Mouse (Mus musculus): Measurements from ENCODE around the gene Arl5c. TPM values are rescaled to one million over a fixed set of nuclear protein-coding genes. Genes with fewer than 3 reads are reported as not detected.

Arl5c gene
- total RNA-seq (2014; rRNA removed; ENCODE audit: low replicate concordance) (4.3 TPM in 1 of 2 replicates, not detected in the other), polyA plus RNA-seq (2015; fragmentation: Nextera tagmentation; extraction: Ambion mirVana) (2.9 TPM in 2 replicates)

DNA sequence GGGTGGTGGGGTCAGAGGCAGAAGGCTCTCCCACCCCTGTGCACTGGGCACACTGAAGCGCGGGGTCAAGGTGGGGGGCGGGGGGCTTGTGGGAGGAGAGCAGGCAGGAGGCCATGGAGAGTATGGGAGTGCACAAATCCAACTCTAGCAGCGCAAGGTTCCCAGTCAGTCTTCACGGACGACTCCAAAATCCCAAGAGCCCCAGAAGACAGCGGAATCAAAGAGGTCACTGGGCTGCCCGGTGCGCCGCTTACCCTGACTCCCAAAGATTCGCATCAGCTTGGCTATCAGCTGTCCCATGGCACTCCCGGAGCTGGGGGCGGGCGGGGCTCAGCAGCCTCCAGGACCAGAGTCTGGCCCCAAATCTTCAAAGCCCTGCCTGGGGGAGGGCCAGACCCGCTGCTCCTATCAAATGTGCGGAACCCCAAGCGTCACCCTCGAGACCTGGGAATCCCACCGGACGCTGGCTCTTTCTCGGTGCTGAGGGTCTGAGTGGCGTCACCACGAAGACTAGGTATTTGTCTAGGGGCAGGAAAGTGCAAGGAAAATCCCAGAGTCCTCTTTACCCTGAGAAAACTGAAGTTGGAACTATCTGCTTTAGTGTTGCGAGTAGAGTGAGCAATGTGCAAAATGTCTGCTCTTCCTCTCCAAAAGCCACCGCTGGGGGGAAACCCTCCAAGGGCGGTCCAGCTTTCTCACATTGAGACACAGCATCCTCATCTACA, at the start of gene Arl5c:
TSS of gene Arl5c (minus strand) at position 618 of the 725 bp plus-strand sequence.
- WGBS: 2% methylated on average over 26 of the region's 26 CpGs
- TF ChIP-seq CTCF (IDR thresholded peaks at IDR 0.05; ENCODE audit: low read depth) (peak; percentile 33), EP300 (IDR thresholded peaks at IDR 0.05; ENCODE audit: low read depth) (no peak)
- ATAC-seq (ENCODE audit: insufficient read depth, low read depth): peak; percentile 48
- Histone ChIP-seq H3K27ac (ENCODE audit: low read depth) (peak within 1 kb of the TSS; percentile 33; the same call in 1 of the 2 replicates), H3K36me3 (replicated peaks; ENCODE audit: control insufficient read depth, insufficient read depth, low read length) (no peaks in the 10 kb centered on the region), H3K4me2 (ENCODE audit: low read depth, low read length) (peak within 1 kb of the TSS; percentile 83), H3K4me3 (ENCODE audit: low read depth, low read length) (peak within 1 kb of the TSS; percentile 56), H3K9me3 (replicated peaks; ENCODE audit: control insufficient read depth, low read length) (no peaks in the 10 kb centered on the region), H3K27me3 (ENCODE audit: control insufficient read depth, insufficient read depth, low read length) (peaks cover 9% of the 10 kb centered on the region; the same call in 1 of the 2 replicates), H3K9ac (replicated peaks; ENCODE audit: low read depth, low read length) (peak within 1 kb of the TSS; percentile 50), H3K4me1 (ENCODE audit: control insufficient read depth, insufficient read depth) (0 out of 2 replicates have a peak, but pooled peaks cover 6% of the 10 kb centered on the region)
- peak; percentile 67 for DNase-seq (ENCODE audit: low spot score)

DNA sequence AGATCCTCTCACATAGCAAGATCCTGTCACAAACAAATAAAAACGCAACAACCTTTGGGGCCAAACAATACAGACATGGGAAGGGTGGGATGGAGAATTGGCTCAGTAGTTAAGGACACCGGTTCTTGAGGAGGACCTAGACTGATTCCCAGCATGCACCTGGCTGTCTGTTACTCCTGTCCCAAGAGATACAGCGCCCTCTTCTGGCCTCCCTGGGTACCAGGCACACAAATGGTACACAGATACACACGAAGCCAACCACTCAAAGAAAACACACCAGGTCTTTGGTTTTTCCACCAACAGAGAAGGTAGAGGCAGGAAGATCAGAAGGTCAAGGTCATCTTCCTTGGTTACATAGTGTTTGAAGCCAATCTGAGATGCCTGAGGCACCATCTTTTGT, 49.6 kb upstream of the Arl5c start:
- no peak for DNase-seq (ENCODE audit: low spot score)
- Histone ChIP-seq H3K36me3 (replicated peaks; ENCODE audit: control insufficient read depth, insufficient read depth, low read length) (no peaks in the 10 kb centered on the region), H3K4me1 (ENCODE audit: control insufficient read depth, insufficient read depth) (peaks cover 2% of the 10 kb centered on the region; the same call in 1 of the 2 replicates), H3K9me3 (replicated peaks; ENCODE audit: control insufficient read depth, low read length) (no peaks in the 10 kb centered on the region), H3K27me3 (ENCODE audit: control insufficient read depth, insufficient read depth, low read length) (no peaks in the 10 kb centered on the region), H3K27ac (ENCODE audit: low read depth) (no peak overlapping the region), H3K9ac (replicated peaks; ENCODE audit: low read depth, low read length) (no peak overlapping the region), H3K4me3 (ENCODE audit: low read depth, low read length) (no peak overlapping the region), H3K4me2 (ENCODE audit: low read depth, low read length) (no peak overlapping the region)
- WGBS: 74% methylated on average over 4 of the region's 4 CpGs
- ATAC-seq (ENCODE audit: insufficient read depth, low read depth): no peak
- TF ChIP-seq CTCF (IDR thresholded peaks at IDR 0.05; ENCODE audit: low read depth) (peak; percentile 12; the same call in 1 of the 2 replicates), EP300 (IDR thresholded peaks at IDR 0.05; ENCODE audit: low read depth) (no peak)

DNA sequence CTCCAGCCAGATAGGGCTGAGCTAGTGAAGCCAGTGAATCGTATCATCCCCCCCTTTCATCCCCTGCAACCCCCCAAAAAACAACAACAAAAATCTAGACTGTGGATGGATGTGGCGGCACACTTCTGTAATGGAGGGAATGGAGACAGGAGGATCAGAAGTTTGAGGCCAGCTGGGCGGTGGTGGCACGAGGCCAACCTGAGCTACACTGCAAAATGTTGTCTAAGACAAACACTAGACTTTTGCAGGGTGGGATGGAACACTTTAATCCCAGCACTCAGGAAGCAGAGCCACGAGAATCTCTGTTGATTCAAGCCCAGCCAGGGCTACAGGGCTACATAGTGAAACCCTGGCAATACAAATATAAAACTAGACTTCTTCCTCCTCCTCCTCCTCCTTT, 48.1 kb upstream of the Arl5c start:
- no peak overlapping the region for H3K27ac ChIP-seq (ENCODE audit: low read depth)
- no peak for ATAC-seq (ENCODE audit: insufficient read depth, low read depth)
- H3K4me2 ChIP-seq (ENCODE audit: low read depth, low read length): no peak overlapping the region
- H3K9me3 ChIP-seq (replicated peaks; ENCODE audit: control insufficient read depth, low read length): no peaks in the 10 kb centered on the region
- H3K4me3 ChIP-seq (ENCODE audit: low read depth, low read length): no peak overlapping the region
- H3K4me1 ChIP-seq (ENCODE audit: control insufficient read depth, insufficient read depth): no peaks in the 10 kb centered on the region
- no peak overlapping the region for H3K9ac ChIP-seq (replicated peaks; ENCODE audit: low read depth, low read length)
- no peaks in the 10 kb centered on the region for H3K36me3 ChIP-seq (replicated peaks; ENCODE audit: control insufficient read depth, insufficient read depth, low read length)
- TF ChIP-seq CTCF (IDR thresholded peaks at IDR 0.05; ENCODE audit: low read depth): no peak
- TF ChIP-seq EP300 (IDR thresholded peaks at IDR 0.05; ENCODE audit: low read depth): no peak
- no peaks in the 10 kb centered on the region for H3K27me3 ChIP-seq (ENCODE audit: control insufficient read depth, insufficient read depth, low read length)
- WGBS: 54% methylated on average over 5 of the region's 5 CpGs
- DNase-seq (ENCODE audit: low spot score): no peak

DNA sequence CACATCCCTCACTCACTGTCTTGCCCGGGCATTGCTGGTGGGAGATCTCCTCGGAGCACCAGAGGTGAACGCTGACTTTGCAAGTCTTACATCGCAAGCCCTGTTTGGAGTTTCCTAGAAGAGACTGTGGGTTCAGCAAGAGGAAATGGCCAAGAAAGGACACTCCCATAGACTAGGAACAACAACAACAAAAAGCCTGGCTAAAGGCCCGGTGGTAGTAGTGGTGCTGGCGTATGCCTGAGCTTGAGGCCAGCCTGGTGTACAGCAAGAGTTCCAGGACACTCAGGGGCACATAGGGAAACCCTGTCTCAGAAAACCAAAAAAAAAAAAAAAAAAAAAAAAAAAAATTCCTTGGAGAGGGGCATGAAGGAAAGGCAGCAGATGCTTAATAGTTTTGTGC, 46.8 kb upstream of the Arl5c start:
- 64% methylated on average over 6 of the region's 6 CpGs for WGBS
- ATAC-seq (ENCODE audit: insufficient read depth, low read depth): no peak
- TF ChIP-seq EP300 (IDR thresholded peaks at IDR 0.05; ENCODE audit: low read depth): no peak
- no peak for TF ChIP-seq CTCF (IDR thresholded peaks at IDR 0.05; ENCODE audit: low read depth)

DNA sequence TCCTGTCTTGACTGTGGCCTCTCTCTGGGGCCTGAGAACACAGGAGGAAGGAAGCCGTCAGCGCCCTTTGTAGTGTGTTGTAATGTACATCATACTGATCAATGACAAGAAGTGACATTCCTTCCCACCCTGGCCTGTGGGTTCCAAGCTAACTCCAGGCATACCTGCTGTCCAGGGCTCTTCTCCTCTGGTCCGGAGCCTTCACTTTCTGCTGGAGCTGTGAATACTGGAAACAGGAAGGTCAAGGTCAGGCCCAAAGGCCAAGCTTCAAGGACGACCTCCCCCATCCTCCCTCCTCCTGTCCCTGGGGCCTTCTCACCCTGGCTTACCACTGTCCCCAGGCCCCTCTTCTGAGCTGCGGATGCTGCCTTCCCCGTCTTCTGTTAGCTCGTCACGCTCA, 45.0 kb upstream of the Arl5c start:
- H3K9me3 ChIP-seq (replicated peaks; ENCODE audit: control insufficient read depth, low read length): no peaks in the 10 kb centered on the region
- H3K4me3 ChIP-seq (ENCODE audit: low read depth, low read length): no peak overlapping the region
- H3K4me2 ChIP-seq (ENCODE audit: low read depth, low read length): no peak overlapping the region
- no peaks in the 10 kb centered on the region for H3K4me1 ChIP-seq (ENCODE audit: control insufficient read depth, insufficient read depth)
- no peaks in the 10 kb centered on the region for H3K36me3 ChIP-seq (replicated peaks; ENCODE audit: control insufficient read depth, insufficient read depth, low read length)
- ATAC-seq (ENCODE audit: insufficient read depth, low read depth) (no peak), DNase-seq (ENCODE audit: low spot score) (no peak)
- WGBS: 75% methylated on average over 8 of the region's 8 CpGs
- TF ChIP-seq CTCF (IDR thresholded peaks at IDR 0.05; ENCODE audit: low read depth) (no peak), EP300 (IDR thresholded peaks at IDR 0.05; ENCODE audit: low read depth) (no peak)
- no peak overlapping the region for H3K9ac ChIP-seq (replicated peaks; ENCODE audit: low read depth, low read length)
- no peak overlapping the region for H3K27ac ChIP-seq (ENCODE audit: low read depth)
- H3K27me3 ChIP-seq (ENCODE audit: control insufficient read depth, insufficient read depth, low read length): no peaks in the 10 kb centered on the region

More for the DNA sequence above, 46.8 kb upstream of the Arl5c start:
- no peaks in the 10 kb centered on the region for H3K9me3 ChIP-seq (replicated peaks; ENCODE audit: control insufficient read depth, low read length)
- DNase-seq (ENCODE audit: low spot score): no peak
- no peak overlapping the region for H3K4me3 ChIP-seq (ENCODE audit: low read depth, low read length)
- H3K4me1 ChIP-seq (ENCODE audit: control insufficient read depth, insufficient read depth): no peaks in the 10 kb centered on the region
- no peaks in the 10 kb centered on the region for H3K36me3 ChIP-seq (replicated peaks; ENCODE audit: control insufficient read depth, insufficient read depth, low read length)
- no peaks in the 10 kb centered on the region for H3K27me3 ChIP-seq (ENCODE audit: control insufficient read depth, insufficient read depth, low read length)
- H3K4me2 ChIP-seq (ENCODE audit: low read depth, low read length): no peak overlapping the region
- no peak overlapping the region for H3K9ac ChIP-seq (replicated peaks; ENCODE audit: low read depth, low read length)
- H3K27ac ChIP-seq (ENCODE audit: low read depth): no peak overlapping the region

All from heart, postnatal 0 days (tissue).